Mouse (Mus musculus): ENCODE data around the gene Chid1. TPM values are rescaled to one million over a fixed set of nuclear protein-coding genes. Genes with fewer than 3 reads are reported as not detected.

The Chid1 gene
- total RNA-seq, 2 experiments from 2014 or later = 48.7 to 55.4 TPM

GRCm38 (mm10) chr7:141559726-141560325 is 20.2 kb upstream of the Chid1 start:
- intact Hi-C loops (cut with DNase I) = no loop called here

GRCm38 (mm10) chr7:141558946-141559345 is 19.3 kb upstream of the Chid1 start:
- intact Hi-C loops (cut with DNase I) = no loop called here
- no peak for DNase-seq

More at GRCm38 (mm10) chr7:141559726-141560325, 20.2 kb upstream of the Chid1 start:
- DNase-seq = no peak

GRCm38 (mm10) chr7:141558329-141558776 is 18.7 kb upstream of the Chid1 start:
- DNase-seq = no peak
- intact Hi-C loops (cut with DNase I) = no loop called here

GRCm38 (mm10) chr7:141550464-141550863 is 10.8 kb upstream of the Chid1 start:
- intact Hi-C loops (cut with DNase I) = no loop called here

GRCm38 (mm10) chr7:141549432-141550061 is 9.9 kb upstream of the Chid1 start:
- DNase-seq = no peak
- intact Hi-C loops (cut with DNase I) = no loop called here

More at GRCm38 (mm10) chr7:141550464-141550863, 10.8 kb upstream of the Chid1 start:
- no peak for DNase-seq

- intact Hi-C loops (cut with DNase I) = no loop called here
- peak; percentile 54 for DNase-seq
Observed at GRCm38 (mm10) chr7:141544654-141545053, 5.0 kb upstream of the Chid1 start.

- DNase-seq = no peak
- intact Hi-C loops (cut with DNase I) = no loop called here
Observed at GRCm38 (mm10) chr7:141542588-141542987, 2.9 kb upstream of the Chid1 start.

GRCm38 (mm10) chr7:141541681-141542080 is 2.0 kb upstream of the Chid1 start:
- intact Hi-C loops (cut with DNase I) = no loop called here
- DNase-seq = no peak

GRCm38 (mm10) chr7:141540312-141541081 is 840 bp upstream of the Chid1 start:
- intact Hi-C loops (cut with DNase I) = no loop called here
- DNase-seq = peak; percentile 85

GRCm38 (mm10) chr7:141538852-141539555 is 653 bp downstream of the Chid1 start:
- intact Hi-C loops (cut with DNase I) = no loop called here
- DNase-seq = no peak

GRCm38 (mm10) chr7:141535570-141535969 is 4.1 kb downstream of the Chid1 start:
- DNase-seq = no peak
- intact Hi-C loops (cut with DNase I) = no loop called here

- intact Hi-C loops (cut with DNase I) = no loop called here
- no peak for DNase-seq
Observed at GRCm38 (mm10) chr7:141525580-141525925, 14.1 kb downstream of the Chid1 start.

GRCm38 (mm10) chr7:141524760-141525579 is 14.7 kb downstream of the Chid1 start:
- intact Hi-C loops (cut with DNase I) = loop anchor here (5.0 kb wide), 1 partner anchor 43 kb away; no protein-coding TSS in a partner anchor
- peak; percentile 80 for DNase-seq

GRCm38 (mm10) chr7:141524271-141524670 is 15.4 kb downstream of the Chid1 start:
- intact Hi-C loops (cut with DNase I) = loop anchor here (5.0 kb wide), 1 partner anchor 42 kb away; no protein-coding TSS in a partner anchor
- no peak for DNase-seq

GRCm38 (mm10) chr7:141523007-141523406 is 16.6 kb downstream of the Chid1 start:
- intact Hi-C loops (cut with DNase I) = loop anchor here (5.0 kb wide), 1 partner anchor 41 kb away; no protein-coding TSS in a partner anchor
- peak; percentile 75 for DNase-seq

- intact Hi-C loops (cut with DNase I) = loop anchor here (5.0 kb wide), 1 partner anchor 37 kb away; no protein-coding TSS in a partner anchor
- DNase-seq = no peak
Observed at GRCm38 (mm10) chr7:141519795-141520194, 19.9 kb downstream of the Chid1 start.

GRCm38 (mm10) chr7:141518926-141519325 is 20.7 kb downstream of the Chid1 start:
- DNase-seq = no peak
- intact Hi-C loops (cut with DNase I) = no loop called here

GRCm38 (mm10) chr7:141518296-141518695 is 21.4 kb downstream of the Chid1 start:
- intact Hi-C loops (cut with DNase I) = no loop called here

GRCm38 (mm10) chr7:141517638-141518037 is 22.0 kb downstream of the Chid1 start:
- intact Hi-C loops (cut with DNase I) = no loop called here
- no peak for DNase-seq

More at GRCm38 (mm10) chr7:141518296-141518695, 21.4 kb downstream of the Chid1 start:
- no peak for DNase-seq

GRCm38 (mm10) chr7:141510681-141511191 is 28.9 kb downstream of the Chid1 start:
- intact Hi-C loops (cut with DNase I) = no loop called here

More at GRCm38 (mm10) chr7:141510681-141511191, 28.9 kb downstream of the Chid1 start:
- no peak for DNase-seq

Data from left cerebral cortex, postnatal 4 days (tissue).